Mouse (Mus musculus): ENCODE data around the gene Nol10. TPM values are rescaled to one million over a fixed set of nuclear protein-coding genes. Genes with fewer than 3 reads are reported as not detected.

The Nol10 gene
- total RNA-seq, 2 experiments from 2014 or later: 15.3 to 15.4 TPM

DNA sequence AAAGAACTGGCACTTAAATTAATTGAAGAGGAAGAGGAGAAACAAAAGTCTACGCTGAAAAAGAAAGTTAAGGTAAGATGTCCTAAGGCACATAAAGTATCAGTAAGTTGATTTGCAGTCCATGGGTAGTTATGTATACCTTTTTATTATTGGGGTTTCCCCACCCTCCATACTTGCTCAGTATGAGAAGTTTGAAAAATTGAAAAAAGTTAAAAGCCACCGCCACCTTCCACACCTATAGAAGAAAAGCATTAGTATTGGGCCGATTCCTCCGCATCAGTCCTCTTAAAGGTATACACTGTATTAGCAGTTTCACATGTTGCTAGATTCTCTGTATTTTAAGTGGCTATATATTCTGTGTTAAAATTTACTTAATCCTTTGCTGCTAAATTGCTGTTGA is 58.6 kb downstream of the Nol10 start:
- no peak for DNase-seq (ENCODE audit: low spot score in 2 of 2)

GRCm38 (mm10) chr12:17408312-17408711 is 60.1 kb downstream of the Nol10 start:
- DNase-seq (ENCODE audit: low spot score in 2 of 2): no peak

GRCm38 (mm10) chr12:17411242-17411641 is 63.0 kb downstream of the Nol10 start:
- DNase-seq (ENCODE audit: low spot score in 2 of 2): no peak

DNA sequence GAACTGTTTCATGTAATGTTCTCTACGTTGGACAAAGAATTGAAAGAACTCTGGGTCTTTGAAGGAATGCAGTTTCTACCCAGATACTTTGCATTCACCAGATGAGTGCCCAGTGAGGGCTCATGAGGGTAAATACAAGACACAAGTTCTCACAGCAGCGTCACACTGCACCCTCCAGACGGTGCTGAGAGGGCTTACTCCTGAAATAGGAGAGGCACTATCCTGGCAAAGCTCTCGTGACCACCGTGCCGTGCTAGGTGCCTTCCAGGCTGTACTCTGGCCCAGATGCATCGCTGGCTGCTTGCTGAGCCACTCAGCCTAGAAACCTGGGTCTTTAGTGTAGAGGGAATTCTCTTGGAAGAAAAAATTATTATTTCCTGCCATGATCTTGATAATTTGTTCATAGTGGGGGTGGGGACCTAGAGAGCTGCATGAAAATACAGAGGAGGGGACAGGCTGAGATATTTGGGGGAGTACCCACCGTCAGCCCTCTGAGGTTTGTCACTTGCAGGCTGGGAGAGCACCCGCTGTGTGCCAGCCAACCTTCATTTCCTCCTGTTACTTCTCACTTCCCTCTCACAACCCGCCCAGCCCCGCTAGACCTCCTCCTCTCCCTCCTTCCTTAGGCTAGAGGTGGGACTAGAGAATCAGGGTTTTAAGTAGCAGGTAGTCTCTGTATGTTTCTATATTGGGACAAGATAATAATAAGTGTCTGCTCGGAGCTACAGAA is 63.7 kb downstream of the Nol10 start:
- no peak for DNase-seq (ENCODE audit: low spot score in 2 of 2)

GRCm38 (mm10) chr12:17414734-17415133 is 66.5 kb downstream of the Nol10 start:
- DNase-seq (ENCODE audit: low spot score in 2 of 2): no peak

- DNase-seq (ENCODE audit: low spot score in 2 of 2): no peak
Observed at GRCm38 (mm10) chr12:17420168-17420810, 72.0 kb downstream of the Nol10 start.

GRCm38 (mm10) chr12:17425254-17426169 is 77.3 kb downstream of the Nol10 start:
- DNase-seq (ENCODE audit: low spot score in 2 of 2): no peak

DNA sequence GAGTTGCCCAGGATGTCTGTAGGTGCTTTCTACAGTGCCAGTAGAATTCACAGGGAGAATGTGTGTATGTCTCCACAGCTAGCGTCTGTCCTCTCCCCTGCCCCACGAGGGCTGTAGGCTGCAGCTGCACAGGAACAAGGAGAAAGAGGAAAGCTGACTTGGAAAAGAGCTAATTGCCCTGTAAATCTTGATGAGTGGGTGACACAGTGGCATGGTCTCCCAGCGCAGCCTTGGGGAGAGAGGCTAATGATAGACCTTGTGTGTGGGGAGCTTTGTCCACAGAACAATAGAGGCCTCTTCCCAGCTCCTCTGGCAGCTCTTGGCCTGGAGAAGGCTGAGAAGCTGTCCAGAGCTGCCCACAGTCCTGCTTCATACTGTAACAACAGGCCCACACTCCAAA is 78.5 kb downstream of the Nol10 start:
- DNase-seq (ENCODE audit: low spot score in 2 of 2): no peak

DNA sequence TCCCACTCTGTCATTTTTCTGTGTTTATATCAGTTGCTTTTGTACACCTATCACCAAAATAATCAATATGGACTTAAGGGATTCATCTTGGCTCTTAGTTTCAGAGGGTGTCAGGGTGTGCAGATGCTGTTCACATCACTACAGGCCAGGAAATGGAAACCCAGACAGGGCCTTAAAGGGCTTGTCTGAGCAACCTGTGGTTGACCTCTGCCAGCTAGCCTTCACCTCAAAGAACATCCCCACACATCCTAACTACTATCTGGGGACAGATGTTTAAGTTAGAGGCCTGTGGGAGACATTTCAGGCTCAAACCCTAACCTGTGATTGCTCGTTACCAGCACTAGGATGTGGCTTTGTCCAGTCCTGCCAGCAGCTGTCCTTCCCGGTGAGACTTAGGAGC is 82.3 kb downstream of the Nol10 start:
- no peak for DNase-seq (ENCODE audit: low spot score in 2 of 2)

DNA sequence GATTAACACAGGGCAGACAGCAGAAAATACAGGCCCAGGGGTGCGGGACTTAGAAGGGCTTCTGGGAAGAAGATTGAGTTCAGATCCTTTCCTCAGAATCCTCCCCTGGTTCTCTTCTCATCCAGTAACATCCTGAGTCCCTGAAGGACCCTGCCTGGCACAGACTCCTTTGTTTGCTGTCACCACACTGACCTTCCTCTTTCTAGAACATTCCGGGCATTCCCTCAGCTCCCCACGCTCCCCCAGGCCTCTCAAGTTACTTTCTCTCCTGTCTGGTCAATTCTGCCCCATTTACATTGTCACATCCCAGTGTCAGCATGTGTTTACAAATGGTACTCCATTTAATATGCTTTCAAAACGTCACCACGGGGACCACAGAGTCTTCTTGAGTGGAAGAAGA is 82.9 kb downstream of the Nol10 start:
- no peak for DNase-seq (ENCODE audit: low spot score in 2 of 2)

GRCm38 (mm10) chr12:17431812-17432332 is 83.6 kb downstream of the Nol10 start:
- no peak for DNase-seq (ENCODE audit: low spot score in 2 of 2)

DNA sequence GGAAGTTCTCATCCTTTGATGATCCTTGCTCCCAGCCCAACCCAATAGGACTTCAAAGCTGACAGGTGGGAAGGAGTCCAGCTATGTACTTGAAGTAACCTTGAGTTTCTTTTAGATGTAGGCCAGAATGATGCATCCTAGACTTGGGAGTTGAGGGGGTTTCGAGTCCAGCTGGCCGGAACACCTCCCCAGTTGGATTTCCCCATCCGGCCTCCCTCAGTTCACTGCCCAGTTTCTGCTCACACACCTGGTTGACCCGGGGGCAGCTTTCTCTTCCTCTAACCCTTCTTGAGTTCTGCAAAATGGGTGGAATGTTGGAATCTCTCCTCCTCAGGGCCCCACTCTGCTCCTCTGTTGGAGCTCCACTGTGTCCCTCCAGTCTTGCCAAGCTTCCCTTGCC is 85.5 kb downstream of the Nol10 start:
- DNase-seq (ENCODE audit: low spot score in 2 of 2): no peak

- DNase-seq (ENCODE audit: low spot score in 2 of 2): no peak
Observed at GRCm38 (mm10) chr12:17436471-17436870, 88.2 kb downstream of the Nol10 start.

- peak in 1 of 2 experiments; percentile 18 for DNase-seq (ENCODE audit: low spot score in 2 of 2)
Observed at GRCm38 (mm10) chr12:17440251-17440651, 92.0 kb downstream of the Nol10 start.

DNA sequence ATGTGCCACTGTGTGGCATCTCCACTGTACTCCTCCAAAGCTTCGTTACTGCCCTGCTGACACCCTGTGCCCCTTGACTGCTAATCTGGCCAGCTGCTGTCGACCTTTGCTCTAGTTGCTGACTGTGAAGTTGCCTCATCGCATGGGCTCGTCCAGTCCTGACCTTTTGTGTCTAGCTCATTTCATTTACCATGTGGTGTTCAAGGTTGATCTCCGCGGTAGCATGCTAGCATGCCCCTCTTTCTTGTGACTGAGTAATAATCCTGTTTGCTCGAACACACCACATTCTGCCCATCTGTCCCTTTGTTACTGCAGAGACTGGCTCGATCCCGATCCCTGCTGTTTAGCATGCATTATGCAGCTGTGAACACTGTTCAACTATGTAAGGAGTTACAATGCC is 93.2 kb downstream of the Nol10 start:
- peak in 1 of 2 experiments; percentile 26 for DNase-seq (ENCODE audit: low spot score in 2 of 2)

GRCm38 (mm10) chr12:17444406-17444805 is 96.1 kb downstream of the Nol10 start:
- DNase-seq (ENCODE audit: low spot score in 2 of 2): no peak

- DNase-seq (ENCODE audit: low spot score in 2 of 2): no peak
Observed at GRCm38 (mm10) chr12:17445251-17445650, 97.0 kb downstream of the Nol10 start.

DNA sequence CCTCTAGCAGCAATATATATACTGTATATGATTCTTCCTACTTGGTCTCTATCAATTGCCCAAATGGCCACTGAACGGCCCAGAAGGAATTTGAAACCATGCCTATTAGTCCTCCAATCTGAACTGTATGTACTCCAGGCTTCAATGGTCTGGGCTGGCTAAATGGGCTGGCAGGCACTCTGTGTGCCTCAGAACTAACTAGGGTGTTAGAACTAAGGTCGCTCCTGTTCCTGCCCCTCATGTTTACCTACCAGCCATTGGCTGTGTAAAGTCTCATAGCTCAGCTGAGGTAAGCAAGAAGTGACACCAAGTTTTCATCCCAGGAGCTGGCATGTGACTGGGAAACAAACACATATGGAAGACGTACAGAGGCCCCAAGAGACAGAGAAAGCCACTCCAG is 100.5 kb downstream of the Nol10 start:
- DNase-seq (ENCODE audit: low spot score in 2 of 2): no peak

GRCm38 (mm10) chr12:17449661-17450091 is 101.4 kb downstream of the Nol10 start:
- no peak for DNase-seq (ENCODE audit: low spot score in 2 of 2)

DNA sequence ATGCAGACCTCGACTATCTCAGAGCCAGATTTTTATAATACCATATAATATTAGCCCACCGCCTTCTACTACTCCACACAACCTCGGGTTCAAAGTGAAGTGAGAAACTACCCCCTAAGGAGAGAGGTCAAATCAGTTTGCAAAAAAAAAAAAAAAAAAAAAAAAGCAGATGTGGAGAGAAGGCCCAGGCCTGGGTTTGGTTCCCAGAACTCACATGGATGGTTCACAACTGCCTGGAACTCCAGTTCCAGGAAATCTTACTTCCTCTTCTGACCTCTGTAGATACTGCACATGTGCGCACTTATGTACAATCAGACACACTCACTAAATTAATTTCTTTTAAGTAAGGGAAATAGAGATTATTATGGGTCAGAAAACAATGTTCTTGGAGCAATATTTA is 102.2 kb downstream of the Nol10 start:
- no peak for DNase-seq (ENCODE audit: low spot score in 2 of 2)

DNA sequence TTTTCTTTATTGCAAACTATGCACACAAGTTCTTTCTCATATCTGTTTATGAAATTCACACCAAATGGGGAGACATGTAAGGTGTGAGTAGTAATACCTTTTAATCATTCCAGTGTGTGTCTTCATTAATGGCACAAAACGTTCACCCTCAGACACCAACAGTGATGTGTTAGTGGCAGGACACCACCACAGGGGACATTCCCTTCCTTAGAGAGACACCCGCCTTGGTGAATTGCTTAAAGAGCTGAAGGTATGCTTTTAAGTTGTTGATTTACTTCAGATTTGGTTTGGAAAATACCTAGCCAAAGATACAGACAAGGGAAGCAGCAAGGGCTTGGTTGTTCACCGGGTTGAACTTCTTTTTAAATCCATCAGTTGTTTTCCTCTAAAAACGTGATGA is 102.7 kb downstream of the Nol10 start:
- DNase-seq (ENCODE audit: low spot score in 2 of 2): no peak

DNA sequence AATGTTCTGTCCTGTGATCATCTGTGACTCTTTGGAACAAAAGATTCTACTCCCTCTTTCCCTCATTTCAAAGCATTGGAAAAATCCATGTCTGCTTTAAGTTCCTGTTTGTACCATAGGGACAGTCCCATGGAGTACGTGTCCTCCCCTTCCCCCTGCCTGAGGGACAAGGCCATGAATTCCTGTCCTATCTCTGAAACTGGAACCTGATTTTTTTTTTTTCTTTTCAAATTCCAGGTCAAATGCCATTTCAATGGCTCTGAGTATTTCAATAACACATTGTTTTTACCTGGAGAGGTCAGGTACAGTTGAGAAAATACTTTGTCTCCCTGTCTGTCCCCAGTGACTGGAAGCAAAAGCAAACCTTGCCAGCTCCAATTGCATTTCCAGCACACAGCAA is 104.0 kb downstream of the Nol10 start:
- DNase-seq (ENCODE audit: low spot score in 2 of 2): no peak
